Mouse (Mus musculus) megakaryocyte progenitor cell, adult 5-6 weeks (primary cell): Measurements from ENCODE around the gene Chfr. TPM values are rescaled to one million over a fixed set of nuclear protein-coding genes. Genes with fewer than 3 reads are reported as not detected.

Experiments
- total RNA-seq, 2 experiments: library from RNA; stranded (forward) in 1 of 2; stranded (reverse) in 1 of 2; fragments of 157-497, 149-512 nt in 1 of 2; fragments of 200-1000 nt in 1 of 2; gene quantifications; 2 replicates each; pipeline versions ENCODE4 v1.2.3 to v1.2.4; 2015 to 2017

Gene Chfr
- total RNA-seq, 2 experiments from 2014 or later = 34.6 to 43.9 TPM

Other genes starting within 250 kb of the Chfr start
- gene Gm15446, start 212.4 kb upstream of the Chfr start, total RNA-seq (2015) = 20.3 and 27.1 TPM in 2 replicates
- 31.0 and 137 TPM in 2 replicates for gene Gm15446, start 212.4 kb upstream of the Chfr start, total RNA-seq (2017)
- 45.4 and 52.6 TPM in 2 replicates for gene Zfp932, start 139.3 kb upstream of the Chfr start, total RNA-seq (2015)
- 82.5 and 102 TPM in 2 replicates for gene Zfp932, start 139.3 kb upstream of the Chfr start, total RNA-seq (2017)
- gene Gm17655, start 63.3 kb upstream of the Chfr start, total RNA-seq (2015) = 4.1 and 7.2 TPM in 2 replicates
- gene Gm17655, start 63.3 kb upstream of the Chfr start, total RNA-seq (2017) = 6.0 and 29.3 TPM in 2 replicates
- gene Gm35315, start 41.4 kb upstream of the Chfr start, total RNA-seq (2015) = 1.7 and 3.0 TPM in 2 replicates
- 1.2 and 1.6 TPM in 2 replicates for gene Gm35315, start 41.4 kb upstream of the Chfr start, total RNA-seq (2017)
- gene Plcxd1, start 35.9 kb upstream of the Chfr start, total RNA-seq (2015) = not detected in 2 replicates
- gene Plcxd1, start 35.9 kb upstream of the Chfr start, total RNA-seq (2017) = 0.17 TPM in 1 of 2 replicates, not detected in the other
- 12.0 and 12.7 TPM in 2 replicates for gene Gtpbp6, start 27.6 kb upstream of the Chfr start, total RNA-seq (2015)
- gene Gtpbp6, start 27.6 kb upstream of the Chfr start, total RNA-seq (2017) = 17.3 and 19.8 TPM in 2 replicates
- gene Zfp605, start 25.8 kb upstream of the Chfr start, total RNA-seq (2015) = 4.3 and 6.7 TPM in 2 replicates
- gene Zfp605, start 25.8 kb upstream of the Chfr start, total RNA-seq (2017) = 7.3 and 11.1 TPM in 2 replicates
- gene Golga3, start 40.9 kb downstream of the Chfr start, total RNA-seq (2015) = 11.9 and 13.7 TPM in 2 replicates
- gene Golga3, start 40.9 kb downstream of the Chfr start, total RNA-seq (2017) = 21.4 and 22.6 TPM in 2 replicates
- gene Ankle2, start 95.2 kb downstream of the Chfr start, total RNA-seq (2015) = 40.9 and 44.1 TPM in 2 replicates
- 52.5 and 52.6 TPM in 2 replicates for gene Ankle2, start 95.2 kb downstream of the Chfr start, total RNA-seq (2017)
- gene Pgam5, start 134.1 kb downstream of the Chfr start, total RNA-seq (2015) = 42.9 and 47.8 TPM in 2 replicates
- gene Pgam5, start 134.1 kb downstream of the Chfr start, total RNA-seq (2017) = 32.7 and 35.3 TPM in 2 replicates
- gene Pxmp2, start 150.3 kb downstream of the Chfr start, total RNA-seq (2015) = 9.8 and 13.5 TPM in 2 replicates
- gene Pxmp2, start 150.3 kb downstream of the Chfr start, total RNA-seq (2017) = 6.2 and 9.1 TPM in 2 replicates
- 61.4 and 77.1 TPM in 2 replicates for gene Pole, start 150.5 kb downstream of the Chfr start, total RNA-seq (2015)
- 40.5 and 41.6 TPM in 2 replicates for gene Pole, start 150.5 kb downstream of the Chfr start, total RNA-seq (2017)
- not detected in 2 replicates for gene P2rx2, start 207.4 kb downstream of the Chfr start, total RNA-seq (2015)
- gene P2rx2, start 207.4 kb downstream of the Chfr start, total RNA-seq (2017) = not detected in 2 replicates
- not detected in 2 replicates for gene Lrcol1, start 208.9 kb downstream of the Chfr start, total RNA-seq (2015)
- not detected in 2 replicates for gene Lrcol1, start 208.9 kb downstream of the Chfr start, total RNA-seq (2017)